Mouse (Mus musculus) stomach, postnatal 0 days (tissue): Measurements from ENCODE around the gene Thop1. TPM values are rescaled to one million over a fixed set of nuclear protein-coding genes. Genes with fewer than 3 reads are reported as not detected.
"Not testable (repeated sequence)": the region's sequence is repeated elsewhere in the genome, so short reads cannot be mapped to it uniquely, and the experiment has no call there.

Experiments
- ATAC-seq: fragments of 200-750 bp; cut with Nextera tagmentation; 2 replicates; pipeline ENCODE4 v1.8.0; 2017; ENCODE audit not compliant: low FRiP score, low TSS enrichment
- DNase-seq: peaks from one replicate; pipeline ENCODE4 v3.0.0-alpha.2; 2016; ENCODE audit warnings: low spot score
- H3K27ac ChIP-seq: fragments of 300-500 bp; sonication (generic); replicated peaks from 2 replicates; pipeline ENCODE4 v1.5.1; 2014; ENCODE audit warnings: mild to moderate bottlenecking, control low read depth
- H3K27me3 ChIP-seq: fragments of 300-500 bp; sonication (generic); 2 replicates; pipeline ENCODE4 v1.6.1; 2014; ENCODE audit warnings: low read length; ENCODE audit not compliant: control insufficient read depth, insufficient read depth
- H3K36me3 ChIP-seq: fragments of 300-500 bp; sonication (generic); 2 replicates; pipeline ENCODE4 v1.6.1; 2014; ENCODE audit warnings: low read length, mixed read lengths; ENCODE audit not compliant: control insufficient read depth, insufficient read depth
- H3K4me1 ChIP-seq: fragments of 300-500 bp; sonication (generic); replicated peaks from 2 replicates; pipeline ENCODE4 v1.6.1; 2014; ENCODE audit warnings: antibody characterized with exemption; ENCODE audit not compliant: control insufficient read depth, insufficient read depth
- H3K4me2 ChIP-seq: fragments of 300-500 bp; sonication (generic); replicated peaks from 2 replicates; pipeline ENCODE4 v1.6.1; 2014; ENCODE audit warnings: low read depth, mild to moderate bottlenecking, control low read depth, moderate library complexity
- H3K4me3 ChIP-seq: fragments of 300-500 bp; sonication (generic); 2 replicates; pipeline ENCODE4 v1.5.1; 2014; ENCODE audit warnings: low read depth, low read length, control low read depth
- H3K9ac ChIP-seq: fragments of 300-500 bp; sonication (generic); 2 replicates; pipeline ENCODE4 v1.6.1; 2014; ENCODE audit warnings: mild to moderate bottlenecking, low read length, control low read depth, mixed read lengths
- H3K9me3 ChIP-seq: fragments of 300-500 bp; sonication (generic); 2 replicates; pipeline ENCODE4 v1.6.1; 2016; ENCODE audit warnings: low read length; ENCODE audit not compliant: control insufficient read depth
- CTCF ChIP-seq: IDR thresholded peaks from 2 replicates; pipeline ENCODE4 v1.5.1; 2016; ENCODE audit warnings: antibody characterized with exemption, low read depth, mild to moderate bottlenecking, moderate library complexity
- EP300 ChIP-seq: optimal IDR thresholded peaks from 2 replicates; pipeline ENCODE3; 2016; ENCODE audit warnings: antibody characterized with exemption
- WGBS: fragments of 180-500 bp; shearing (Covaris S2); extraction: QIAGEN DNeasy Blood & Tissue Kit; methylation state at CpG from one replicate; pipeline ENCODE4 v1.1.7; 2014; 5-methylcytosine and 5-hydroxymethylcytosine counted together
- polyA plus RNA-seq: library from polyadenylated mRNA; unstranded; fragments of >200 nt; fragmentation: Nextera tagmentation; extraction: Ambion mirVana; gene quantifications from 2 replicates; pipeline ENCODE4 v1.2.1, GENCODE M21; 2015

The Thop1 gene
- polyA plus RNA-seq, 1 experiment from 2014 or later = 77.2 TPM

DNA sequence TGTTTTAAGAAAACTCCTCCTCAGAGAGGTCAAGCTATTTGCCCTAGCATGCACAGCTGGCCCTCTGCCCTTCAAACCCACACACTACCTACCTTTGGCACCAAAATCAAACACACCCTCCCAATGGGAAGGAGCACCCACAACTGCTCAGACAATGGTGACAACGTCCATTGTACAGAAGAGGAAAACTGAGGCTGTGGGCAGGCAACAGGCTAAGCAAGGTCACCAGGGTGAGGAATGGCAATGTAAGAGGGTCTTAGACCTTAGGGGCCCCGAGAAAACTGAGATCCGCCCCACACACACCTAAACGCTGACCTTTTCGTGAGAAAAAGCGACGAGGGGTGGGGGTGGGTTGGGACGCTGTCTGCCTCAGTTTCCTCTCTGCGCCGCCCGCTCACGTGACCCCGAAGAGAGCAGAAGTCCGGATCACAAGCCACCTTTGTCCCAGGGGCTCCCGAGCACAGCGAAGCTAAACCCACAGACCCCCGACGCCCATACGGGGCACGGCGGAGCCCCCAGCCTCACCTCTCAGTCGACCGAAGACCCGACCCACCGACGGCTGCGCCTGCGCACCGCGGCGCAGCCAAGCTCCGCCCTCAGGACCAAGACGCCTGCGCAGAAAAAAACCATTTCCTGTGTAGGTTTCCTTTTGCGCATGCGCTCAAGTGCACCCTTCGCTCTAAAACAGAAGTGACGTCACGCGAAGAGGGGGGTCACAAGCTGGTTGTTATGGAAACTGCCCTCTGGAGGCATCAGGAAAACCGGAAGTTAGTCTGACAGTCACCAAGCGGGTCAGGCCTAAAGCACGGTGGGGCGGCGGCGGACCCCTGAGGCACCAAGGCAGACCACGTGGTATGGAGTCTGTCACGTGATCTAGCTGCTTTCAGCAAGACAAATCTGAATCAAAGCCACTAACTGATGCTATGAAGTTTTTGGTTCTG lies 10.0 kb upstream of the Thop1 start, which contains the start of gene Sgta:
TSS of gene Sgta (minus strand) at position 579 of the 941 bp plus-strand sequence.
- no peaks in the 10 kb centered on the region for H3K27me3 ChIP-seq
- DNase-seq (peak; percentile 98), ATAC-seq (peak; percentile 90)
- no peaks in the 10 kb centered on the region for H3K36me3 ChIP-seq
- under 1% methylated on average over 45 of the region's 48 CpGs for WGBS
- peaks cover 5% of the 10 kb centered on the region; the same call in 1 of the 2 replicates for H3K4me1 ChIP-seq
- H3K9me3 ChIP-seq = no peaks in the 10 kb centered on the region
- peak within 1 kb of the TSS; percentile 86 for H3K4me2 ChIP-seq
- H3K27ac ChIP-seq = peak within 1 kb of the TSS; percentile 70
- peak within 1 kb of the TSS; percentile 84 for H3K9ac ChIP-seq
- peak within 1 kb of the TSS; percentile 80 for H3K4me3 ChIP-seq
- TF ChIP-seq CTCF = no peak
- TF ChIP-seq EP300 = no peak

DNA sequence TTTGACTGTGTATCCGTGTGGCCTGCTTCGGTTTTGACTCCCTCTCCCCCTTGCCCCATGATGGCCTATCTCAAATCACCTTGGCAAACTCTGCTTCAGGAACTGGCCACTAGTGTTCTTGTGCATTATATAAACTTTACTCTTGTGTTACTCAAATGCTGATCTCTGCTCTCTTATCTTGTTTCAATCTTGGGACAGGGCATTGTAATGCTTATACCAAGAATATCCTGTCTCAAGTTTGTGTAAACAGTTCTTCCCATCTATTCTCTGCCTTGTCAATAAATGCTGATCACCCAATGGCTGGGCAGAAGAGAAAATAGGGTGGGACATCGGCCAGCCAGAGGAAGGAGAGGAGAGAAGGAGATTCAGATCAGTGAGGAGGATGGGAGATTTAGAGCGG lies 7.1 kb upstream of the Thop1 start:
- H3K4me3 ChIP-seq = no peak overlapping the region
- H3K27me3 ChIP-seq = no peaks in the 10 kb centered on the region
- no peak for TF ChIP-seq EP300
- ATAC-seq (no peak), DNase-seq (no peak)
- WGBS = 56% methylated on average over 4 of the region's 4 CpGs
- H3K4me2 ChIP-seq = no peak overlapping the region
- no peaks in the 10 kb centered on the region for H3K36me3 ChIP-seq
- no peak overlapping the region for H3K9ac ChIP-seq
- peaks cover 5% of the 10 kb centered on the region; the same call in 1 of the 2 replicates for H3K4me1 ChIP-seq
- no peaks in the 10 kb centered on the region for H3K9me3 ChIP-seq
- no peak overlapping the region for H3K27ac ChIP-seq

DNA sequence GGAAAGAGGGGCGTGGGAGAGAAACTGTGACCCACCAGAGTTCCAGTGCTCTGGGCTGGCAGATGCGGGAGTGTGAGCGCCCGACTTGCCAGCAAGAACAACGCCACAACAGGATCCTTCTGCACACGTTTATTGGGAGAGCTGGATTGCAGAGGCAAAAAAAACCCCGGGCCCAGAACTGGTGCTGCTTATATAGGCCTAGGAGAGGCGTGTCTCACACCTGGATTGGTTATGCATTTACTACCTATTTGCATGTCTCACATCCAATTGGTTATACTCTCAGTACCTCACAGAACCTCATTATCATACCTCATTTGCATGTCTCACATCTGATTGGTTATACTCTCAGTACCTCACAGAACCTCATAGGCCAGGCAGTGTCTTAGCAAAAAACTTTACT lies 5.3 kb upstream of the Thop1 start:
- H3K4me2 ChIP-seq, DNase-seq, H3K4me1 ChIP-seq, H3K36me3 ChIP-seq, H3K27me3 ChIP-seq, ATAC-seq, H3K9me3 ChIP-seq, H3K27ac ChIP-seq, H3K9ac ChIP-seq, H3K4me3 ChIP-seq: not testable (repeated sequence)
- 85% methylated on average over 8 of the region's 8 CpGs for WGBS

DNA sequence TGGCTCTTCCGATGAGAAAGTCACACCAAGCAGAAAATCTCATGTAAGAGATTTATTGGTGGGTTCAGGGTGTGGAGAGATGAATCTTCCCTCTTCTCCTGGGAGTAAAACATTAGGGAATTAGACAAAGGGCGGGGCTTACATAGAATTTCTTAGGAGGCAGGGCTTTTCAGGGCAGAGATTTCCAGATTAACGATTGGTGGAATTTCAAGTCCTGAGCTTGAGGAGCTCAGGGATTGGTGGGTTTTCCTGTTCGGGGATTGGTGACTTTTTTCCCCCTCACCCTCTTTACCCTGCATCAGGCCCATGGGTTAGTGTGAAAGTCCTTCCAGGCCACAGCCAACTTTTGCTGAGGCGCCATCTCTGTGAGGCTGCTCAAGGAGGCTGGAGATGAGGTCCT lies 1.1 kb upstream of the Thop1 start:
- TF ChIP-seq EP300 (no peak), CTCF (no peak)
- no peak for ATAC-seq
- H3K9ac ChIP-seq = no peak overlapping the region
- 0 out of 2 replicates have a peak, but pooled peaks cover 2% of the 10 kb centered on the region for H3K36me3 ChIP-seq
- H3K4me3 ChIP-seq = no peak overlapping the region
- 62% methylated on average over 5 of the region's 5 CpGs for WGBS
- no peak overlapping the region for H3K27ac ChIP-seq
- H3K4me2 ChIP-seq = no peak overlapping the region
- H3K4me1 ChIP-seq = no peaks in the 10 kb centered on the region; the same call in 1 of the 2 replicates
- no peak for DNase-seq
- H3K27me3 ChIP-seq = no peaks in the 10 kb centered on the region
- H3K9me3 ChIP-seq = no peaks in the 10 kb centered on the region

DNA sequence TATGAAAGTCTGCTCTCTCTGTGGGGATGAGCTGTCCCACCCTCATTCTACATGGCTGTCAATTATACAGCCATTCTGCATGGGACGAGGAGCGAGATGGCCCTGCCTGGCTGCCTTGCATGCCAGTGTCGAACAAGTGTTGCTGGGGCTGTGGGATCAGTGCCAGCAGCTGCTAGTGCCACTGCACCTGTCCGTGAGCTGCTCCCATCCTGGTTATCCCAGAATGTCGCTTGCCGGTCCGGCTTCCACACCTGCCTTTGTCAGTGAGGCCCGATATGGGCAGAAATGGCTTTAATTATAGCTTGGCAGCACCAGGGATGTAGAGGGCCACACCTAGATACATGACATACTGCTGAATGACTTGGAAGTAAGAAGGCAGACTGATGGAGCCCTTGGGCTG lies 2.5 kb downstream of the Thop1 start:
- no peak for TF ChIP-seq EP300
- TF ChIP-seq CTCF = no peak
- H3K27me3 ChIP-seq = no peaks in the 10 kb centered on the region
- no peak overlapping the region for H3K4me3 ChIP-seq
- H3K36me3 ChIP-seq = peaks cover 12% of the 10 kb centered on the region
- ATAC-seq = no peak
- no peak overlapping the region for H3K4me2 ChIP-seq
- DNase-seq = no peak
- 86% methylated on average over 8 of the region's 8 CpGs for WGBS
- H3K9me3 ChIP-seq = no peaks in the 10 kb centered on the region
- H3K4me1 ChIP-seq = no peaks in the 10 kb centered on the region; the same call in 1 of the 2 replicates
- peak overlapping the region; percentile 18; the same call in 1 of the 2 replicates for H3K9ac ChIP-seq
- peak overlapping the region; percentile 40; the same call in 1 of the 2 replicates for H3K27ac ChIP-seq

DNA sequence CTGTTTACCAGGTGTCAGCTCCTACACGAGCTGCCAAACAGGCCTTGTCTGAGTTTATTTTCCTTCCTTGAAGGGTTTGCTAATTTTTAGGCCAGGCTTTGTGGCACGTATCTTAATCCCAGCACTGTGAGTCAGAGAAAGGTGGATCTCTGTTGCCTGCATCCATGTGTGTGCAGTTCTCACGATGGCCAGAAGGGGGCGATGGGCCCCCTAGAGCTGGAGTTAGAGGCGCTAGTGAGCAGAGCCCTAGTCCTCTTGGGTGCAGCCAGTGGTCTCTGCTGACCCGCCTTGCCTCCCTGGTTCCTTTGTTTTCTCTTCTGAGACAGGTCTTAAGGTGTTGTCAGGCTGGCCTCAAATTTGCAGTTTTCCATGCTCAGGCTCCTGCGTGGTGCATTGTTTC lies 3.6 kb downstream of the Thop1 start:
- DNase-seq (peak; percentile 36), ATAC-seq (no peak)
- Histone ChIP-seq H3K9me3 (no peaks in the 10 kb centered on the region), H3K4me1 (no peaks in the 10 kb centered on the region; the same call in 1 of the 2 replicates), H3K27ac (no peak overlapping the region; the same call in 1 of the 2 replicates), H3K36me3 (peaks cover 13% of the 10 kb centered on the region), H3K4me2 (no peak overlapping the region), H3K9ac (no peak overlapping the region), H3K27me3 (no peaks in the 10 kb centered on the region), H3K4me3 (no peak overlapping the region)
- WGBS = 60% methylated on average over 7 of the region's 7 CpGs
- peak; percentile 78 for TF ChIP-seq CTCF
- TF ChIP-seq EP300 = no peak
